9 mouse cellular contexts compared by ENCODE assay signal in the genomic region with DNA sequence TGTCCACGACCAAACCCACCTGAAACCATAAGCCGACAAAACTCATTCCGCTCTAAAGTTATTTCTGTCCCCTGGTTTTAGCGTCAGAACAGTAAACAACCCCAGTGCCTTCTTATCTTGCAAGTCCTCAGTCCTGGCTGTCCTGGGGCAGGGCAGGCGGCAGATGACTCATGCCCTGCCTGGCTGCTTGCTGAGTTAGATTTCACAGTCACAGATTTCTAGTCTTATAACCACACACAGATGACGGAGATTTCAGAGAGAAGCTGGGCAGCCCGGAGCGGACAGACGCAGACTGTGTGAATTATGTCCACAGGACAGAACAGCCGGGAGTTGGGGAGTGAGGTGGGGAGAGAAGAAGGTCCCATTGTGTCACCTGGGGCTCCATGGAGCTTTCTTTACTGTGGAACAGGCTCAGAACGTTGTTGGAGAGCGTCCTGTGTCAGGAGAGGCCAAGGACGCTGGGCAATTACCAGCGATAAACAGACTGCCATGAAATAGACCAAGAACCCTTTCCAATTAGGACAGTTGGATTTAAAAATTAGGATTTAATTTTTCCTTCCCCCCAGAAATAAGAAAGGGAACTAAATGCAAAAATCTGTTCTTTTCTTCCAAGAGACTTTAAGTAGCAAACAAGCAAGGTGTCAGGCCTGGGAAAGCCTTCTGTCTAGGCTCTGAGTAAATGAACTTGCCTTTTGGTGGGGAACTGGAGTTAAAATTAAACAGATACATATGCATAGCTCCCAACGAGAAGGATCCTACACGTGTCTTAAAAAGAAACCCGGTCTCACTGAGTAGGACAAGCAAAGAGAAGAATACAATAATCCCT.
A peak's percentile ranks its signal among the peaks of the same experiment; 100 is the strongest.
DNase-seq lines count a peak whose midpoint lies in the region; ATAC-seq lines count a peak whose summit lies in the region.
"Had no signal": no experiment of that assay in that cellular context is flagged by ENCODE, and none has a peak within 500 bp of the region (broad histone marks: within the 10 kb centered on the region; RNA-seq: fewer than 3 reads in every experiment).

No protein-coding gene starts in this region.

- no peak overlapping the region for H3K4me3 ChIP-seq in forebrain, embryonic 10.5 days
- H3K4me3 ChIP-seq in forebrain, embryonic 15.5 days = no peak overlapping the region
- H3K4me3 ChIP-seq in macrophage (ENCODE audit: inconsistent target) = no peak overlapping the region
- H3K4me3 ChIP-seq in kidney, embryonic 16.5 days (ENCODE audit: low read length) = no peak overlapping the region
- H3K4me3 ChIP-seq: hindbrain, embryonic 15.5 days had no signal

- WGBS in forebrain, embryonic 10.5 days = 62% methylated on average over 17 of the region's 17 CpGs
- WGBS in forebrain, embryonic 15.5 days = 63% methylated on average over 17 of the region's 17 CpGs
- 51% methylated on average over 17 of the region's 17 CpGs for WGBS in macrophage (ENCODE audit: missing documents)
- 59% methylated on average over 17 of the region's 17 CpGs for WGBS in kidney, embryonic 16.5 days

- no peaks in the 10 kb centered on the region for H3K79me2 ChIP-seq in macrophage (ENCODE audit: inconsistent target)

- DNase-seq in forebrain, embryonic 10.5 days (ENCODE audit: extremely low spot score, low spot score) = no peak
- peak; percentile 78 for DNase-seq in adrenal gland, postnatal 14 days
- peak; percentile 53 for DNase-seq in heart, adult 8-10 months (ENCODE audit: low spot score)
- no peak for DNase-seq in left cerebral cortex, adult 11 months (ENCODE audit: low spot score)
- DNase-seq in cerebellum, postnatal 14 days = no peak

- no peak for ATAC-seq in forebrain, embryonic 15.5 days (replicated peaks)
- ATAC-seq in kidney, embryonic 16.5 days (ENCODE audit: low FRiP score, low TSS enrichment) = no peak

- no peaks in the 10 kb centered on the region for H3K36me3 ChIP-seq in forebrain, embryonic 10.5 days (replicated peaks)
- no peaks in the 10 kb centered on the region for H3K36me3 ChIP-seq in forebrain, embryonic 15.5 days
- H3K36me3 ChIP-seq in macrophage (ENCODE audit: inconsistent target) = no peaks in the 10 kb centered on the region
- no peaks in the 10 kb centered on the region for H3K36me3 ChIP-seq in kidney, embryonic 16.5 days (ENCODE audit: insufficient read depth, low read length)
- H3K36me3 ChIP-seq: hindbrain, embryonic 15.5 days had no signal

- H3K4me1 ChIP-seq in forebrain, embryonic 10.5 days = peaks cover 20% of the 10 kb centered on the region
- no peaks in the 10 kb centered on the region for H3K4me1 ChIP-seq in forebrain, embryonic 15.5 days
- no peaks in the 10 kb centered on the region for H3K4me1 ChIP-seq in kidney, embryonic 16.5 days (ENCODE audit: insufficient read depth, low read length)
- H3K4me1 ChIP-seq: hindbrain, embryonic 15.5 days had no signal

- no peak overlapping the region for H3K9ac ChIP-seq in forebrain, embryonic 15.5 days (replicated peaks)
- H3K9ac ChIP-seq in kidney, embryonic 16.5 days (replicated peaks; ENCODE audit: low read length) = no peak overlapping the region
- H3K9ac ChIP-seq: hindbrain, embryonic 15.5 days had no signal

- H3K9me3 ChIP-seq in forebrain, embryonic 10.5 days = no peaks in the 10 kb centered on the region
- no peaks in the 10 kb centered on the region for H3K9me3 ChIP-seq in forebrain, embryonic 15.5 days
- no peaks in the 10 kb centered on the region for H3K9me3 ChIP-seq in kidney, embryonic 16.5 days (ENCODE audit: low read length)
- H3K9me3 ChIP-seq: hindbrain, embryonic 15.5 days had no signal

- no peak overlapping the region for H3K4me2 ChIP-seq in forebrain, embryonic 15.5 days (replicated peaks)
- no peak overlapping the region for H3K4me2 ChIP-seq in kidney, embryonic 16.5 days (replicated peaks; ENCODE audit: low read depth, low read length)
- H3K4me2 ChIP-seq: hindbrain, embryonic 15.5 days had no signal

- H3K27me3 ChIP-seq in forebrain, embryonic 10.5 days (ENCODE audit: poor library complexity, severe bottlenecking) = no peaks in the 10 kb centered on the region
- H3K27me3 ChIP-seq in forebrain, embryonic 15.5 days = no peaks in the 10 kb centered on the region
- H3K27me3 ChIP-seq in kidney, embryonic 16.5 days (ENCODE audit: insufficient read depth, low read length) = no peaks in the 10 kb centered on the region
- H3K27me3 ChIP-seq: hindbrain, embryonic 15.5 days had no signal

- H3K27ac ChIP-seq in forebrain, embryonic 10.5 days = 0 out of 2 replicates have a peak overlapping the region, but pooled peaks have one; percentile 36
- no peak overlapping the region for H3K27ac ChIP-seq in forebrain, embryonic 15.5 days (replicated peaks)
- H3K27ac ChIP-seq in macrophage = peak overlapping the region; percentile 12; the same call in 1 of the 2 replicates
- no peak overlapping the region for H3K27ac ChIP-seq in kidney, embryonic 16.5 days (ENCODE audit: low read length)
- H3K27ac ChIP-seq: hindbrain, embryonic 15.5 days had no signal

Comparison
In these comparisons a context has a peak if more than half of its experiments do, and no peak if none do; other contexts are left out.
1. H3K27ac ChIP-seq: peak in forebrain, embryonic 10.5 days (single experiment) and macrophage (single experiment); none in forebrain, embryonic 15.5 days (single experiment) and kidney, embryonic 16.5 days (single experiment).
2. DNase-seq: peak in adrenal gland, postnatal 14 days (single experiment) and heart, adult 8-10 months (single experiment); none in forebrain, embryonic 10.5 days (single experiment), left cerebral cortex, adult 11 months (single experiment) and cerebellum, postnatal 14 days (0 of 2).